Mouse (Mus musculus) olfactory bulb, adult 2 months (tissue): Measurements from ENCODE around the gene Uox. TPM values are rescaled to one million over a fixed set of nuclear protein-coding genes. Genes with fewer than 3 reads are reported as not detected.

Experiments
- H3K27ac ChIP-seq: fragments of 200-500 bp; 2 replicates; pipeline ENCODE4 v1.5.1; 2012; ENCODE audit warnings: low read depth, low read length; ENCODE audit not compliant: insufficient read depth
- H3K4me1 ChIP-seq: fragments of 200-500 bp; 2 replicates; pipeline ENCODE4 v1.6.1; 2012; ENCODE audit warnings: low read length; ENCODE audit not compliant: control insufficient read depth, insufficient read depth
- H3K4me3 ChIP-seq: fragments of 200-500 bp; 2 replicates; pipeline ENCODE4 v1.5.1; 2012; ENCODE audit warnings: mild to moderate bottlenecking, low read depth, low read length, moderate library complexity; ENCODE audit not compliant: insufficient read depth
- CTCF ChIP-seq: fragments of 200-500 bp; IDR thresholded peaks from 2 replicates; pipeline ENCODE4 v1.5.1; 2012; ENCODE audit warnings: low read depth, mild to moderate bottlenecking, low read length, moderate library complexity; ENCODE audit not compliant: insufficient read depth
- POLR2A ChIP-seq: fragments of 200-500 bp; IDR thresholded peaks from 2 replicates; pipeline ENCODE4 v1.6.1; 2012; ENCODE audit warnings: mild to moderate bottlenecking, low read depth, low read length, moderate library complexity; ENCODE audit not compliant: insufficient read depth
- WGBS: fragments of 180-500 bp; shearing (Covaris S2); methylation state at CpG from one replicate; pipeline ENCODE4 v1.1.7; 2018; 5-methylcytosine and 5-hydroxymethylcytosine counted together
- polyA plus RNA-seq: library from polyadenylated mRNA; stranded (reverse); fragments of >200 nt; gene quantifications from 2 replicates; pipeline ENCODE4 v1.2.4, GENCODE M21; 2012; ENCODE audit warnings: low replicate concordance; ENCODE audit not compliant: missing spikeins, insufficient read depth, insufficient read length

Uox gene
- polyA plus RNA-seq, 1 experiment: not detected

DNA sequence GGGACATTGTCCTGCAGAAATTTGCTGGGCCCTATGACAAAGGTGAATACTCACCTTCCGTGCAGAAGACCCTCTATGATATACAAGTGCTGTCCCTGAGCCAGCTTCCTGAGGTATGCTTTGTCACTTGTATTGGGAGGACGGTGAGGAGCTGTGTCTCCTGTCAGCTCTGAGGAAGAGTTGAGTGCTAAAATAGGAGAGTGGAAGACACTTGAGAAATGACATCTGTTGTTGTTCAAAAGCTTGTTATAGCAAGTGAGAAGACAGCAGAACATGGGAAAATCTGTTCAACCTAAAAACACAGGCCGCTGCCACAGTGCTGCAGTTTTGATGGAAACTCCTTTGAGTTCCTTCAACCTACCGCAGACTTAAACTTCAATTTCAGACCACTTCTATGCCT lies 55.5 kb downstream of the Uox start:
- WGBS: 88% methylated on average over 4 of the region's 4 CpGs
- TF ChIP-seq POLR2A (no peak), CTCF (no peak)
- Histone ChIP-seq H3K4me1 (peaks cover 2% of the 10 kb centered on the region), H3K27ac (no peak overlapping the region), H3K4me3 (no peak overlapping the region)

GRCm38 (mm10) chr3:146628227-146628982 lies 58.2 kb downstream of the Uox start:
- no peaks in the 10 kb centered on the region for H3K4me1 ChIP-seq
- WGBS: 70% methylated on average over 8 of the region's 8 CpGs
- H3K4me3 ChIP-seq: no peak overlapping the region
- no peak overlapping the region for H3K27ac ChIP-seq
- TF ChIP-seq POLR2A (no peak), CTCF (no peak)

DNA sequence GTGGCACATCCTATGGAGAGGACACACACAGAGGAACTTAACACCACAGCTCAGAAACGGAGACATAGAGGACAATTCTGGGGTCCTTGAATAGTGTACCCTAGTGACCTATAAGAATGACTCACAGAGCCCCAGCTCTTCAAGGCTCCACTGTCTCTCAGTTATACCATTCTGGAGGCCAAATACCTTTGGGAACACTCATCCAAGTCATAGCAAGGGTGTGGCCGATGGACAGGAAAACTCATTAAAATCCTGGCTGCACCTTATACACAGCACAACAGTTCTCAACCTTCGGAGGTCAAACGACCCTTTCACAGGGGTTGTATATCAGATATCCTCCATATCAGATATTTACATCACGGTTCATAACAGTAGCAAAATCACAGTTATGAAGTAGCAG lies 62.3 kb downstream of the Uox start:
- no peak overlapping the region for H3K27ac ChIP-seq
- H3K4me1 ChIP-seq: no peaks in the 10 kb centered on the region
- TF ChIP-seq POLR2A (no peak), CTCF (no peak)
- H3K4me3 ChIP-seq: no peak overlapping the region
- 90% methylated on average over 5 of the region's 5 CpGs for WGBS

GRCm38 (mm10) chr3:146641818-146642427 lies 71.7 kb downstream of the Uox start:
- Histone ChIP-seq H3K4me1 (no peaks in the 10 kb centered on the region), H3K4me3 (no peak overlapping the region), H3K27ac (no peak overlapping the region)
- WGBS: 29% methylated on average over 4 of the region's 4 CpGs
- TF ChIP-seq CTCF (no peak), POLR2A (no peak)

DNA sequence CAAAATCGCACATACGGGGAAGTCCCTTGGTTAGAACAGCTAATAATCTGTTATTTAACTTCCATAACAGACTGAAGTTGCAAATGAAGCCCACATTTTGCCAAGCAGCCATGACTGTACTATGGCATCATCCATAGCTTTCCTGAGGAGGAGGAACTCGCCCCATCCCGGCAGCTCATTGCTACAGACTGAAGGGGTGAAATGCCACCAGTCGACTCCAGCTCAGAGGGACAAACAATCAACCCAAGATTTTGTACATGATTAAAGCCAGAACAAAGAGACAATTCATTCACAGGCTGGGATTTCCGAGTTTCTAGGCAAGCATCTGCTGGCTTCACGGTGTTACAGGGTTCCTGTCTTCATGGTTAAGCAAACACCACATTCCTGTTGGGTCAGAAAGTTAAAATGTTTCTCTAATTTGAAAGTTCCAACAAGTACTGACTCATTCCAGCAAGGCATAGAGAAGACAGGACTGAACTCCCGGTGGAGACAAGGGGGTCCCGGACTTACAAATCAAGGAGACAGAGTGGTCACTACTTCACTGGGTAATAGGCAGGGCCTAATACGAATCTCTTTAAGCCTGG lies 79.2 kb downstream of the Uox start:
- H3K4me3 ChIP-seq: no peak overlapping the region
- no peaks in the 10 kb centered on the region for H3K4me1 ChIP-seq
- WGBS: 70% methylated on average over 10 of the region's 10 CpGs
- no peak for TF ChIP-seq CTCF
- TF ChIP-seq POLR2A: no peak
- no peak overlapping the region for H3K27ac ChIP-seq

- no peak overlapping the region for H3K27ac ChIP-seq
- no peak overlapping the region for H3K4me3 ChIP-seq
- 93% methylated on average over 10 of the region's 10 CpGs for WGBS
- TF ChIP-seq CTCF (no peak), POLR2A (no peak)
- H3K4me1 ChIP-seq: no peaks in the 10 kb centered on the region
Measured at GRCm38 (mm10) chr3:146650716-146651115, 80.5 kb downstream of the Uox start.

- 96% methylated on average over 3 of the region's 3 CpGs for WGBS
- Histone ChIP-seq H3K4me3 (no peak within 1 kb of the TSS), H3K4me1 (no peaks in the 10 kb centered on the region), H3K27ac (no peak within 1 kb of the TSS)
- TF ChIP-seq POLR2A: no peak
- no peak for TF ChIP-seq CTCF
Measured at GRCm38 (mm10) chr3:146651217-146651616, 81.0 kb downstream of the Uox start, which contains the start of gene 4930503B20Rik. 4930503B20Rik (minus strand) TSS chr3:146651317.

- H3K4me1 ChIP-seq: no peaks in the 10 kb centered on the region
- H3K4me3 ChIP-seq: no peak overlapping the region
- TF ChIP-seq CTCF (no peak), POLR2A (no peak)
- H3K27ac ChIP-seq: no peak overlapping the region
- WGBS: 89% methylated on average over 5 of the region's 5 CpGs
Measured at GRCm38 (mm10) chr3:146652431-146652830, 82.2 kb downstream of the Uox start.

- Histone ChIP-seq H3K4me3 (no peak overlapping the region), H3K27ac (no peak overlapping the region), H3K4me1 (no peaks in the 10 kb centered on the region)
- TF ChIP-seq POLR2A: no peak
- no peak for TF ChIP-seq CTCF
- WGBS: 63% methylated on average over 6 of the region's 6 CpGs
Measured at GRCm38 (mm10) chr3:146653692-146654091, 83.5 kb downstream of the Uox start.
